Mouse (Mus musculus) CH12.LX (cell line): ENCODE data around the gene Pcmt1.

Experiments
- CHD1 ChIP-seq: IDR thresholded peaks from 2 replicates; pipeline ENCODE4 v1.6.1; 2012; ENCODE audit warnings: low read depth, low read length, improper control_type of control experiment, inconsistent platforms
- CTCF ChIP-seq, 2 experiments: IDR thresholded peaks in 1 of 2; conservative IDR thresholded peaks in 1 of 2; 2 replicates each; pipeline ENCODE4 v1.5.1; 2011 to 2012; ENCODE audit warnings: low read depth in 2 of 2, low read length in 2 of 2, improper control_type of control experiment in 1 of 2, inconsistent platforms in 1 of 2, mild to moderate bottlenecking in 1 of 2, moderate library complexity in 1 of 2
- EP300 ChIP-seq: IDR thresholded peaks from 2 replicates; pipeline ENCODE4 v1.6.1; 2011; ENCODE audit warnings: low read length, improper control_type of control experiment
- MAFK ChIP-seq: IDR thresholded peaks from 2 replicates; pipeline ENCODE4 v1.6.1; 2011; ENCODE audit warnings: low read length, improper control_type of control experiment; ENCODE audit not compliant: insufficient replicate concordance
- MEF2A ChIP-seq: IDR thresholded peaks from 2 replicates; pipeline ENCODE4 v1.6.1; 2014; ENCODE audit warnings: low read depth, mild to moderate bottlenecking, inconsistent platforms, low read length, improper control_type of control experiment, borderline replicate concordance
- MYC ChIP-seq: IDR thresholded peaks from 2 replicates; pipeline ENCODE4 v1.6.1; 2011; ENCODE audit warnings: low read depth, mild to moderate bottlenecking, improper control_type of control experiment, low read length
- RCOR1 ChIP-seq: conservative IDR thresholded peaks from 2 replicates; pipeline ENCODE4 v1.6.1; 2012; ENCODE audit warnings: low read depth, mild to moderate bottlenecking, inconsistent platforms, low read length, improper control_type of control experiment
- SIN3A ChIP-seq: IDR thresholded peaks from 2 replicates; pipeline ENCODE4 v1.6.1; 2012; ENCODE audit warnings: low read length, improper control_type of control experiment, inconsistent platforms
- SMC3 ChIP-seq: IDR thresholded peaks from 2 replicates; pipeline ENCODE4 v1.6.1; 2011; ENCODE audit warnings: low read depth, low read length, improper control_type of control experiment
- UBTF ChIP-seq: IDR thresholded peaks from 2 replicates; pipeline ENCODE4 v1.6.1; 2012; ENCODE audit warnings: low read depth, mild to moderate bottlenecking, inconsistent platforms, low read length, improper control_type of control experiment, moderate library complexity

DNA sequence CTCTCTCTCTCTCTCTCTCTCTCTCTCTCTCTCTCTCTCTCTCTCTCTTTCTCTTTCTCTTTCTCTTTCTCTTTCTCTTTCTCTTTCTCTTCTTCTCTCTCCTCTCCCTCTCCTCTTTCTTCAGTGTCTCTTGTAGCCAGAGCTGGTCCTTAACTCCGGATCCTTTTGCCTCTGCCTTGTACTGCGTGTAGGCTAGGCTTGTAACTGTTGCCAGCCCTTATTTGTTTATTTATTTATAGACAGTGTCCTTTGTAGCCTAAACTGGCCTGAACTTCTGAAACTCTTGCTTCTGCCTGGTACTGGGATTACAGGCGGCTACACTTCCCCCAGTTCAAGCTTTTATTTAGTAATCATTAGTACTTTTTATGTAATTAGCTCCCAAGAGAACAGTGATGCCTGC lies 46.1 kb upstream of the Pcmt1 start:
- TF ChIP-seq CHD1 (no peak), CTCF (conservative IDR thresholded peaks at IDR 0.05 in 1 of 2, IDR thresholded peaks at IDR 0.05 in 1 of 2; ENCODE audit: low read depth in 2 of 2, low read length in 2 of 2) (no peak), UBTF (no peak), MYC (no peak), SIN3A (no peak; the same call in 1 of the 2 replicates), EP300 (no peak), RCOR1 (no peak), MEF2A (no peak), MAFK (no peak), SMC3 (no peak)
